Mouse (Mus musculus) limb, embryonic 14.5 days (tissue): ENCODE data around the gene Entpd8. TPM values are rescaled to one million over a fixed set of nuclear protein-coding genes. Genes with fewer than 3 reads are reported as not detected.

Source experiments
- ATAC-seq: fragments of 200-750 bp; cut with Nextera tagmentation; 2 replicates; pipeline ENCODE4 v1.8.0; 2017; ENCODE audit warnings: low read depth, moderate number of reproducible peaks, moderate TSS enrichment; ENCODE audit not compliant: low FRiP score
- DNase-seq: peaks from one replicate; pipeline ENCODE4 v3.0.0-alpha.2; 2015; ENCODE audit warnings: low spot score
- H3K27ac ChIP-seq: fragments of 300-500 bp; sonication (generic); replicated peaks from 2 replicates; pipeline ENCODE4 v1.5.1; 2014; ENCODE audit warnings: low read depth, mild to moderate bottlenecking, low read length, moderate library complexity, mixed read lengths
- H3K27me3 ChIP-seq: fragments of 300-500 bp; sonication (generic); 2 replicates; pipeline ENCODE4 v1.6.1; 2014; ENCODE audit warnings: low read length, mixed read lengths; ENCODE audit not compliant: control insufficient read depth, insufficient read depth
- H3K36me3 ChIP-seq: fragments of 300-500 bp; sonication (generic); 2 replicates; pipeline ENCODE4 v1.6.1; 2014; ENCODE audit warnings: mild to moderate bottlenecking, low read length, moderate library complexity, mixed read lengths; ENCODE audit not compliant: control insufficient read depth, insufficient read depth
- H3K4me1 ChIP-seq: fragments of 300-500 bp; sonication (generic); 2 replicates; pipeline ENCODE4 v1.6.1; 2014; ENCODE audit warnings: antibody characterized with exemption, low read length, mixed read lengths; ENCODE audit not compliant: control insufficient read depth, insufficient read depth
- H3K4me2 ChIP-seq: fragments of 300-500 bp; sonication (generic); replicated peaks from 2 replicates; pipeline ENCODE4 v1.6.1; 2014; ENCODE audit warnings: low read depth, mild to moderate bottlenecking, low read length, moderate library complexity; ENCODE audit not compliant: severe bottlenecking
- H3K4me3 ChIP-seq: fragments of 300-500 bp; sonication (generic); replicated peaks from 2 replicates; pipeline ENCODE4 v1.5.1; 2014; ENCODE audit warnings: low read length
- H3K9ac ChIP-seq: fragments of 300-500 bp; sonication (generic); 2 replicates; pipeline ENCODE4 v1.6.1; 2014; ENCODE audit warnings: mild to moderate bottlenecking, low read depth, low read length, moderate library complexity; ENCODE audit not compliant: severe bottlenecking
- H3K9me3 ChIP-seq: fragments of 300-500 bp; sonication (generic); 2 replicates; pipeline ENCODE4 v1.6.1; 2016; ENCODE audit warnings: low read length; ENCODE audit not compliant: control insufficient read depth
- POLR2A ChIP-seq: fragments of 200-500 bp; IDR thresholded peaks from 2 replicates; pipeline ENCODE4 v1.8.0; 2012; ENCODE audit warnings: inconsistent platforms, mild to moderate bottlenecking, moderate library complexity, borderline replicate concordance; ENCODE audit not compliant: insufficient read depth, insufficient read length; ENCODE audit errors: extremely low read depth
- WGBS: fragments of 180-500 bp; shearing (Covaris S2); extraction: QIAGEN DNeasy Blood & Tissue Kit; methylation state at CpG from one replicate; pipeline ENCODE4 v1.1.7; 2014; 5-methylcytosine and 5-hydroxymethylcytosine counted together
- polyA plus RNA-seq, 2 experiments: library from polyadenylated mRNA; depleted of rRNA in 1 of 2; stranded (reverse) in 1 of 2; unstranded in 1 of 2; fragments of >200 nt; fragmentation: Nextera tagmentation in 1 of 2; extraction: Ambion mirVana in 1 of 2; gene quantifications; 2 replicates each; pipeline versions ENCODE4 v1.2.1 to v1.2.3; 2012 to 2014

Entpd8 gene
- polyA plus RNA-seq, 2 experiments = 0.26 TPM; not detected in 1

GRCm38 (mm10) chr2:25115442-25115841 lies 35.3 kb downstream of the Entpd8 start:
- no peaks in the 10 kb centered on the region for H3K4me1 ChIP-seq
- DNase-seq (no peak), ATAC-seq (no peak)
- no peak overlapping the region for H3K9ac ChIP-seq
- no peaks in the 10 kb centered on the region for H3K27me3 ChIP-seq
- TF ChIP-seq POLR2A = no peak
- H3K4me3 ChIP-seq = no peak overlapping the region
- H3K36me3 ChIP-seq = no peaks in the 10 kb centered on the region
- 53% methylated on average over 2 of the region's 2 CpGs for WGBS
- no peak overlapping the region for H3K4me2 ChIP-seq
- no peak overlapping the region for H3K27ac ChIP-seq
- H3K9me3 ChIP-seq = no peaks in the 10 kb centered on the region

- H3K4me1 ChIP-seq = peaks cover 3% of the 10 kb centered on the region; the same call in 1 of the 2 replicates
- no peak for DNase-seq
- H3K4me2 ChIP-seq = no peak overlapping the region
- no peaks in the 10 kb centered on the region for H3K36me3 ChIP-seq
- ATAC-seq = no peak
- H3K9ac ChIP-seq = no peak overlapping the region
- H3K27ac ChIP-seq = no peak overlapping the region
- no peak overlapping the region for H3K4me3 ChIP-seq
- WGBS = 74% methylated on average over 7 of the region's 7 CpGs
- no peak for TF ChIP-seq POLR2A
- no peaks in the 10 kb centered on the region for H3K9me3 ChIP-seq
- no peaks in the 10 kb centered on the region for H3K27me3 ChIP-seq
These were observed 40.9 kb downstream of the Entpd8 start for GRCm38 (mm10) chr2:25120963-25121362.

- no peaks in the 10 kb centered on the region for H3K27me3 ChIP-seq
- H3K27ac ChIP-seq = no peak overlapping the region
- H3K4me3 ChIP-seq = no peak overlapping the region
- no peaks in the 10 kb centered on the region for H3K9me3 ChIP-seq
- WGBS = 68% methylated on average over 2 of the region's 2 CpGs
- H3K9ac ChIP-seq = no peak overlapping the region
- no peaks in the 10 kb centered on the region for H3K36me3 ChIP-seq
- H3K4me1 ChIP-seq = peaks cover 12% of the 10 kb centered on the region; the same call in 1 of the 2 replicates
- no peak overlapping the region for H3K4me2 ChIP-seq
- TF ChIP-seq POLR2A = no peak
- DNase-seq (no peak), ATAC-seq (no peak)
These were observed 42.6 kb downstream of the Entpd8 start for GRCm38 (mm10) chr2:25122666-25123065.

DNA sequence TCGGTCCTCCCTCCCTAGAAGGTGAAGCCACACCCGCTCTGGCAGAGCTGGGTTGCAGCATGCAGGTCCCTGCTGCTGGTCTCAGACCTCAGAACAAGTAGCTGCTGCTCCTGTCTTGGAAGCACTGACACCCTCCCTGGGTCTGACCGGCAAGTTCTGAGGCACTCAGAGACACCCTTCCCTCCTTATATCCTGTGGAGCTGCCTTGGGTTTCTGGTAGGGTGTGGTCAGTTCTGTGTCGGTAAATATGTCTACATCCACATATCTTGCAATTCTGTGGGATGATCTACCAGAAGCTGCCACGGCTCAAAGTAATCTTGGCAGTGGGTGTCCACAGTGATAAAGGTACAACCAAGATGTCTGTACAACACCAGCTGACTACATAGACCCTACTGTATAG lies 43.4 kb downstream of the Entpd8 start:
- Histone ChIP-seq H3K9me3 (no peaks in the 10 kb centered on the region), H3K4me2 (no peak overlapping the region), H3K9ac (no peak overlapping the region), H3K4me1 (peaks cover 12% of the 10 kb centered on the region; the same call in 1 of the 2 replicates), H3K27me3 (no peaks in the 10 kb centered on the region), H3K36me3 (no peaks in the 10 kb centered on the region), H3K4me3 (no peak overlapping the region), H3K27ac (no peak overlapping the region)
- TF ChIP-seq POLR2A = no peak
- 79% methylated on average over 5 of the region's 5 CpGs for WGBS
- DNase-seq (no peak), ATAC-seq (no peak)

- Histone ChIP-seq H3K9me3 (no peaks in the 10 kb centered on the region), H3K36me3 (no peaks in the 10 kb centered on the region), H3K27ac (no peak overlapping the region), H3K4me2 (no peak overlapping the region), H3K27me3 (no peaks in the 10 kb centered on the region), H3K9ac (no peak overlapping the region), H3K4me3 (no peak overlapping the region), H3K4me1 (peaks cover 12% of the 10 kb centered on the region; the same call in 1 of the 2 replicates)
- DNase-seq = no peak
- 76% methylated on average over 3 of the region's 3 CpGs for WGBS
- no peak for ATAC-seq
- no peak for TF ChIP-seq POLR2A
These were observed 44.3 kb downstream of the Entpd8 start for GRCm38 (mm10) chr2:25124411-25124810.

GRCm38 (mm10) chr2:25125146-25125545 lies 45.0 kb downstream of the Entpd8 start:
- Histone ChIP-seq H3K27me3 (no peaks in the 10 kb centered on the region), H3K27ac (no peak overlapping the region), H3K9me3 (no peaks in the 10 kb centered on the region), H3K4me1 (peaks cover 12% of the 10 kb centered on the region; the same call in 1 of the 2 replicates), H3K36me3 (no peaks in the 10 kb centered on the region), H3K4me3 (no peak overlapping the region), H3K9ac (no peak overlapping the region), H3K4me2 (no peak overlapping the region)
- TF ChIP-seq POLR2A = no peak
- DNase-seq (no peak), ATAC-seq (no peak)
- 92% methylated on average over 6 of the region's 6 CpGs for WGBS
